Mouse (Mus musculus) bone marrow, adult 2 months (tissue): ENCODE measurements around the gene Spata16.

ENCODE experiments used
- CTCF ChIP-seq: fragments of 200-500 bp; IDR thresholded peaks from 2 replicates; pipeline ENCODE4 v1.5.1; 2011; ENCODE audit warnings: low read length, control low read depth; ENCODE audit not compliant: control insufficient read depth, insufficient read depth
- POLR2A ChIP-seq: fragments of 200-500 bp; IDR thresholded peaks from 2 replicates; pipeline ENCODE4 v1.6.1; 2011; ENCODE audit warnings: low read depth, mild to moderate bottlenecking, control low read depth, low read length, borderline replicate concordance; ENCODE audit not compliant: control insufficient read depth

GRCm38 (mm10) chr3:26966776-26967175, 329.4 kb downstream of the Spata16 start:
- no peak for TF ChIP-seq POLR2A
- no peak for TF ChIP-seq CTCF
